Mouse (Mus musculus) intestine, embryonic 16.5 days (tissue): ENCODE results near the gene Lbhd1. TPM values are rescaled to one million over a fixed set of nuclear protein-coding genes. Genes with fewer than 3 reads are reported as not detected.

Source experiments
- ATAC-seq: fragments of 200-750 bp; cut with Nextera tagmentation; 2 replicates; pipeline ENCODE4 v1.8.0; 2017; ENCODE audit warnings: moderate TSS enrichment, moderate library complexity
- H3K27ac ChIP-seq: fragments of 300-500 bp; sonication (generic); 2 replicates; pipeline ENCODE4 v1.5.1; 2014; ENCODE audit warnings: mild to moderate bottlenecking, low read length
- H3K27me3 ChIP-seq: fragments of 300-500 bp; sonication (generic); replicated peaks from 2 replicates; pipeline ENCODE4 v1.6.1; 2014; ENCODE audit warnings: low read length, control low read depth, mixed read lengths; ENCODE audit not compliant: control insufficient read depth, insufficient read depth
- H3K36me3 ChIP-seq: fragments of 300-500 bp; sonication (generic); 2 replicates; pipeline ENCODE4 v1.6.1; 2014; ENCODE audit warnings: low read length, control low read depth; ENCODE audit not compliant: control insufficient read depth, insufficient read depth
- H3K4me1 ChIP-seq: fragments of 300-500 bp; sonication (generic); 2 replicates; pipeline ENCODE4 v1.6.1; 2014; ENCODE audit warnings: low read length, control low read depth, mixed read lengths; ENCODE audit not compliant: control insufficient read depth, insufficient read depth
- H3K4me2 ChIP-seq: fragments of 300-500 bp; sonication (generic); 2 replicates; pipeline ENCODE4 v1.6.1; 2014; ENCODE audit warnings: low read depth, low read length, control low read depth
- H3K4me3 ChIP-seq: fragments of 300-500 bp; sonication (generic); 2 replicates; pipeline ENCODE4 v1.5.1; 2014; ENCODE audit warnings: mild to moderate bottlenecking, low read length
- H3K9ac ChIP-seq: fragments of 300-500 bp; sonication (generic); 2 replicates; pipeline ENCODE4 v1.6.1; 2014; ENCODE audit warnings: low read depth, low read length
- H3K9me3 ChIP-seq: fragments of 300-500 bp; sonication (generic); 2 replicates; pipeline ENCODE4 v1.6.1; 2016; ENCODE audit warnings: low read length, control low read depth; ENCODE audit not compliant: control insufficient read depth
- WGBS: fragments of 180-500 bp; shearing (Covaris S2); extraction: QIAGEN DNeasy Blood & Tissue Kit; methylation state at CpG from one replicate; pipeline ENCODE4 v1.1.7; 2014; 5-methylcytosine and 5-hydroxymethylcytosine counted together
- polyA plus RNA-seq: library from polyadenylated mRNA; unstranded; fragments of >200 nt; fragmentation: Nextera tagmentation; extraction: Ambion mirVana; gene quantifications from 2 replicates; pipeline ENCODE4 v1.2.1, GENCODE M21; 2015

Gene Lbhd1
- polyA plus RNA-seq, 1 experiment from 2014 or later, result 74.8 TPM

DNA sequence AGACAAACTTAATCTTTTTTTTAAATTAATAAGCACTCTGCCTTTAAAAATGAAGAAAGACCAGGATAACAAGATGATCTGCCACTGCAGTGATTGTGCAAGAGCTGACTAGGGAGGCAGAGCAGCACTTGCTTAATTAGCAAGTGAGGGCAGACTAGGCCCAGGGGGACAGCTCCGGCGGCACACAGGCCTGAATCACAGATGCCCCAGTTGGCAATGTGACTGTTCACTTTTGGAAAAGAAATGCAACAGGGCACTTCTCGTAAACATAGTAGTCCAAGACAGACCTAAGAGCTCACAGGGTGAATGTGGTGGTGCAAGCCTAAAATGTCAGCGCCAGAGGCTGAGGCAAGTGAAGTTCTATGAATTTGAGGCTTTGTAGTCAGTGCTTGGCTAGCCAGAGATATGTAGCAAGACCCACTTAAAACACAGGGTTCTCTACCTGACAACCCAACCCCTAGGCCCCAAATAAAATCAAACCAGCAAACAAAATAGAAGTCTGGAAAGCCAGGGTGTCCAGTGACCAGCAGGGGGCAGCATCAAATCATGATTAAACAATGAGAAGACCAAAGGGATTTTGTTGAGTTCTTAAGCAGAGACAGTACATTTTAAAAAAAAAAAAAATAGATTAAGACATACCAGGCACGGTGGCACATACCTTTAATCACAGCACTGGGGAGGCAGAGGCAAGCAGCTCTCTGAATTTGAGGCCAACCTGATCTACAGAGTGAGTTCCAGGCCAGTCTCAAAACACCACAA, 39.0 kb upstream of the Lbhd1 start:
- no peak overlapping the region for H3K4me2 ChIP-seq
- WGBS, result 66% methylated on average over 5 of the region's 5 CpGs
- H3K9ac ChIP-seq, result no peak overlapping the region
- H3K4me1 ChIP-seq, result peaks cover 10% of the 10 kb centered on the region; the same call in 1 of the 2 replicates
- H3K36me3 ChIP-seq, result peaks cover 6% of the 10 kb centered on the region
- H3K27me3 ChIP-seq, result no peaks in the 10 kb centered on the region
- no peak for ATAC-seq
- H3K27ac ChIP-seq, result no peak overlapping the region
- H3K9me3 ChIP-seq, result no peaks in the 10 kb centered on the region
- H3K4me3 ChIP-seq, result no peak overlapping the region

DNA sequence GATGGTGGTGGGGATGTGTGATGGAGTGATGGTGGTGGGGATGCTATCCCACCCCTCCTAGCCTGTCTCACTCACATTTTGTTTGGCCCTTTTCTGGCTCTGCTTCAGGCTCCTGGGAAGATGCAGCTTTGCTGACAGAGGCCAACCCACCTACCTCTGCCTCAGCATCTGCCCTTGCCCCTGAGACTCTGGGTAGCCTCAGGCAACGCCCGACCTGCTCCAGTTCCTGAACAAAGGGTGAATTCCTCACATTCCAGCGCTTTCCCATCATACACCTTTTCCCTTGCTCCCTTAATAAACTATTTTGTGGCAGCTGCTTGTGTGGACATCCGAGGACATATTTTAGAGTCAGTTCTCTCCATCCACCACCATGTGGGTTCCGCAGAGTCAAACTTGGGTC, 35.2 kb upstream of the Lbhd1 start:
- no peak for ATAC-seq
- Histone ChIP-seq H3K27me3 (no peaks in the 10 kb centered on the region), H3K27ac (no peak overlapping the region), H3K4me3 (no peak overlapping the region), H3K9me3 (no peaks in the 10 kb centered on the region), H3K9ac (no peak overlapping the region), H3K36me3 (peaks cover 6% of the 10 kb centered on the region), H3K4me2 (no peak overlapping the region), H3K4me1 (peaks cover 3% of the 10 kb centered on the region; the same call in 1 of the 2 replicates)
- WGBS, result 58% methylated on average over 5 of the region's 5 CpGs

DNA sequence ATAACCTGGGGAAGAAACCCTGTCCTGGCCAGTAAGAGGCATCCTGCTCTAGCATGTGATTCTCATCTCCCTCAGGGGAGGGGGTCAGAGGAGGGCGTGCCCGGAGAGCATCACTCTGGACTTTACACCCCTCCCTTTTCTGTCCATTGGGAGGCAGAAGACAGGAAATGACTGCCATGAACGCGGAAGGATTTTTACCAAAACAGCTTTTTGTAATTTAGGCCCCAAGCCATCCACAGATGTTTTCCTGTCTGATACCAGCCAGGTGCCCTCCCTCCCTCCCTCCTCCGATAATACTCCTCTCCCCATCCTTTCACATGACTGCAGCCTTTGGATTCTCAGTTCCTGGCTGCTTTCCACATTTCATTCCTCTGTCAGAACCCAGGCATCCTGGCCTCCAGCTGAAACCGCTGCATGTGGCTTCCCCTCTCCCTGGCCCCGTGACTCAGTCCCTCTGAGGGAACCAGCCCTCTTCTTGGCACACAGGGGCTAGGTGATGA, 33.1 kb upstream of the Lbhd1 start, which contains the start of gene Lrrn4cl:
TSS of gene Lrrn4cl (plus strand) at position 367 of the 500 bp plus-strand sequence.
- 0 out of 2 replicates have a peak within 1 kb of the TSS, but pooled peaks have one; percentile 17 for H3K27ac ChIP-seq
- peaks cover 3% of the 10 kb centered on the region; the same call in 1 of the 2 replicates for H3K4me1 ChIP-seq
- H3K4me3 ChIP-seq, result no peak within 1 kb of the TSS
- H3K36me3 ChIP-seq, result peaks cover 6% of the 10 kb centered on the region
- WGBS, result 21% methylated on average over 7 of the region's 7 CpGs
- peak within 1 kb of the TSS; percentile 41; the same call in 1 of the 2 replicates for H3K9ac ChIP-seq
- H3K4me2 ChIP-seq, result peak within 1 kb of the TSS; percentile 14; the same call in 1 of the 2 replicates
- no peaks in the 10 kb centered on the region for H3K9me3 ChIP-seq
- ATAC-seq, result peak; percentile 83
- no peaks in the 10 kb centered on the region for H3K27me3 ChIP-seq

DNA sequence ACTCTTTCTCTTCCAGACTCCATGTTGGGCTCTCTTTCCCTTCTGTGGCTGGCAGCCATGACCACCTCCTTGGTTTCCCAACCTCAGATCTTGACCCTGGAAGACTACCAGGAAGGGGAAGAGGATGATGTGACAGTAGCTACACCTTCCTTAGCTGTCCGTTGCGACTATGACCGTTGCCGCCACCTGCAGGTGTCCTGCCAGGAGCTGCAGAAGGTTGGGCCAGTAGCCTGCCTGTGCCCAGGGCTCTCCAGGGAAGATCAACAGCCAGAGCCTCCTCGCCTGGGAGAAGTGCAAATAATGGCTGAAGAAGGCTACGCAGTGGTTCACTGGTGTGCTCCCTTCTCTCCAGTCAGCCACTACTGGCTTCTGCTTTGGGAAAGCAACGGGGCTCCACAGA, 31.9 kb upstream of the Lbhd1 start:
- WGBS, result 44% methylated on average over 7 of the region's 7 CpGs
- H3K4me2 ChIP-seq, result no peak overlapping the region
- no peak for ATAC-seq

DNA sequence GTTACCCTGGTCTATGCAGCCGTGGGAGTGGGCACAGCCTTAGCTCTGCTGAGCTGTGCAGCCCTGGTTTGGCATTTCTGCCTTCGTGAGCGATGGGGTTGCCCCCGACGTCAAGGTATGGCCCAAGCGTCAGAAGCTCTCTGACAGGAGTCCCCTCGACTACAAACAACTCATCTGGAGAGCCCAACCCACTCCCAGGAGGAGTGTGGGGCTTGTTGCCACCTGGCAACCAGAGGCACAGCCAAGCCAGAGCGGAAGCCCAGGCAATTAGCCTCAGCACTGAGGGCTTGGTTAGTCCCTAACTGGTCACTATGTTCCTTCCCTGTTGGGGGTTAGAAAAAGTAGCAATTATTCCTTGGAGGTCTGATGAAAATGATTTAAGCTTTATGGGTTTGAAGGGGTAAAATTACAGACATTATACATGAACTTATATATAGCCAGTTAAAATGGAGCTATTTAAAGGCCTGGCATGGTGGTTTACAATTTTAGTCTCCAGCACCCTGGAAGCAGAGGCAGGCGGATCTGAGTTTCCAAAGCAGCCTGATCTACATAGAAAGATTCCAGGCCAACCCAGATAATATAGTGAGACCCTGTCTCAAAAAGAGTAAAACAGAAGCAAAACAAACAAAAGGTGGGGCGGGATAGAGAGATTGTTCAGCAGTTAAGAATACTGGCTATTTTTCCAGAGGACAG, 31.1 kb upstream of the Lbhd1 start:
- Histone ChIP-seq H3K9ac (no peak overlapping the region), H3K4me3 (no peak overlapping the region), H3K27me3 (no peaks in the 10 kb centered on the region), H3K4me1 (peaks cover 3% of the 10 kb centered on the region; the same call in 1 of the 2 replicates), H3K9me3 (no peaks in the 10 kb centered on the region), H3K36me3 (peaks cover 3% of the 10 kb centered on the region; the same call in 1 of the 2 replicates), H3K4me2 (no peak overlapping the region), H3K27ac (no peak overlapping the region)
- ATAC-seq, result no peak
- WGBS, result 51% methylated on average over 10 of the region's 10 CpGs

More for the DNA sequence above, 31.9 kb upstream of the Lbhd1 start:
- Histone ChIP-seq H3K4me3 (no peak overlapping the region), H3K27me3 (no peaks in the 10 kb centered on the region), H3K27ac (no peak overlapping the region), H3K9me3 (no peaks in the 10 kb centered on the region), H3K36me3 (peaks cover 3% of the 10 kb centered on the region; the same call in 1 of the 2 replicates), H3K9ac (no peak overlapping the region), H3K4me1 (peaks cover 3% of the 10 kb centered on the region; the same call in 1 of the 2 replicates)

GRCm38 (mm10) chr19:8853117-8853516, 30.4 kb upstream of the Lbhd1 start:
- Histone ChIP-seq H3K9me3 (no peaks in the 10 kb centered on the region), H3K4me3 (no peak overlapping the region), H3K27ac (no peak overlapping the region), H3K9ac (no peak overlapping the region), H3K4me1 (peaks cover 3% of the 10 kb centered on the region; the same call in 1 of the 2 replicates), H3K36me3 (peaks cover 3% of the 10 kb centered on the region; the same call in 1 of the 2 replicates), H3K27me3 (no peaks in the 10 kb centered on the region), H3K4me2 (no peak overlapping the region)
- no peak for ATAC-seq
- 88% methylated on average over 3 of the region's 3 CpGs for WGBS

- H3K4me3 ChIP-seq, result no peak overlapping the region
- no peak for ATAC-seq
- no peaks in the 10 kb centered on the region for H3K36me3 ChIP-seq
- H3K9me3 ChIP-seq, result no peaks in the 10 kb centered on the region
- H3K9ac ChIP-seq, result no peak overlapping the region
- 40% methylated on average over 4 of the region's 4 CpGs for WGBS
- no peaks in the 10 kb centered on the region for H3K27me3 ChIP-seq
- H3K27ac ChIP-seq, result no peak overlapping the region
- H3K4me1 ChIP-seq, result no peaks in the 10 kb centered on the region
- H3K4me2 ChIP-seq, result no peak overlapping the region
Measured at GRCm38 (mm10) chr19:8857689-8858088, 25.8 kb upstream of the Lbhd1 start.

DNA sequence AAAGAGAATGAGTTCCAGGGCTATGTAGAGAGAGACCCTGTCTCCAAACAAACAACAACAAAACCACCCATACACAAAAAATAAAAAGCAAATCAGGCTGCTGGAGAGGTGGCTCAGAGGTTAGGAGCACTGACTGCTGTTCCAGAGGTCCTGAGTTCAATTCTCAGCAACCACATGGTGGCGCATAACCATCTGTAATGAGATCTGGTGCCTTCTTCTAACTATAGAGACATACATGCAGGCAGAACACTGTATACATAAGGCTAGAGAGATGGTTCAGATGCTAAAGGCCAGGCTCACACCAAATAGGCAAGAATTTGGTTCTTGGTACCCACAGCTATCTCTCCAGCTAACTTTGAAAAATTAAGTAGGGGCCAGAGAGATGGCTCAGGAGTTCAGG, 24.5 kb upstream of the Lbhd1 start:
- whole genome bisulfite sequencing, result 19% methylated on average over 1 of the region's 1 CpGs
- Histone ChIP-seq H3K36me3 (no peaks in the 10 kb centered on the region), H3K9ac (no peak overlapping the region), H3K27ac (no peak overlapping the region), H3K4me3 (no peak overlapping the region), H3K4me2 (no peak overlapping the region), H3K9me3 (no peaks in the 10 kb centered on the region), H3K27me3 (no peaks in the 10 kb centered on the region), H3K4me1 (no peaks in the 10 kb centered on the region)
- ATAC-seq, result no peak

GRCm38 (mm10) chr19:8864265-8864664, 19.3 kb upstream of the Lbhd1 start:
- no peak overlapping the region for H3K9ac ChIP-seq
- 89% methylated on average over 6 of the region's 6 CpGs for WGBS
- no peaks in the 10 kb centered on the region for H3K9me3 ChIP-seq
- H3K36me3 ChIP-seq, result no peaks in the 10 kb centered on the region
- no peaks in the 10 kb centered on the region for H3K27me3 ChIP-seq
- no peak for ATAC-seq
- no peak overlapping the region for H3K27ac ChIP-seq
- H3K4me3 ChIP-seq, result no peak overlapping the region
- no peaks in the 10 kb centered on the region for H3K4me1 ChIP-seq
- no peak overlapping the region for H3K4me2 ChIP-seq
